Mouse (Mus musculus) stomach, postnatal 0 days (tissue): ENCODE data around the gene Gm11127.

ENCODE experiments used
- CTCF ChIP-seq: IDR thresholded peaks from 2 replicates; pipeline ENCODE4 v1.5.1; 2016; ENCODE audit warnings: antibody characterized with exemption, low read depth, mild to moderate bottlenecking, moderate library complexity
- EP300 ChIP-seq: optimal IDR thresholded peaks from 2 replicates; pipeline ENCODE3; 2016; ENCODE audit warnings: antibody characterized with exemption

DNA sequence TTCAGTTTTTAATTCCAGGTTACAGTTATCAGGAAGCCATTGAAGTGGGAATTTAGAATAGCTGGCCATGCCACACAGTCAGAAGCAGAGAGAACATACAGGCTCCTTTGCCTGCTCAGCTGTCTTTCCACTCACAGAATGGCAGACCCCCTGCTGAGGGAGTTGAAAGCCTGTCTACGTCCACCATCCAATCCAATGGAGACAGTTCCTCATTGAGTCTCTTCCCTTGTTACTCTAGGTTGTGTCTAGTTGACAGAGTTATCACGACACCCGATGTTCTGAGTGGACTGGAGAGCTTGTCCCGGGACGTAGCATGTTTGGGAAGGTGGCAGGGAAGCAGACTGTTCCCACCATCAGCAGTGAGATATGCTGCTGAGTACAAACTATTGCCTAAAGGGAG lies 33.0 kb downstream of the Gm11127 start:
- TF ChIP-seq CTCF (no peak), EP300 (no peak)
